Mouse (Mus musculus): ENCODE data around the gene Sun2.

The Sun2 gene

GRCm38 (mm10) chr15:79725190-79725789 lies 17.0 kb downstream of the Sun2 start:
- DNase-seq (ENCODE audit: low spot score) = no peak

- DNase-seq (ENCODE audit: low spot score) = no peak
Observed at GRCm38 (mm10) chr15:79723439-79723838, 18.9 kb downstream of the Sun2 start.

- DNase-seq (ENCODE audit: low spot score) = no peak
Observed at GRCm38 (mm10) chr15:79720796-79721195, 21.5 kb downstream of the Sun2 start.

DNA sequence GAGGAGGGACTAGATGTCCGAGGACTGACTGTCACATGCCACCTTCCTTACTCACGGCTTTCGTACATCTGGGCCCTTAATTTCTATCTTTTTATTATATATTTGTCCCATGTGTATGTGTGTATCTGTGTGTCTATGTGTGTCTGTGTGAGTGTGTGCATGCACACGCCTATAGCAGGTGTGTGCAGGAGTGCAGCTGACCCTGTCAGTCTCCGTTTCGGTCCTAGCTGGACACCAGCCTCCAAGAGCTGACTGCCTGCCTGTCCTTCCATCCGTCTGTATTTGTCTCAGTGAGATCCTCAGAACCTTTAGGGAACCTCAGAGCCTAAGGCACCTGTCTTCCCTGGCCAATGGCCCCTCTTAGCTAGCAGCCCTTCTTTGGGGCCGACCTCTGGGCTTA lies 22.1 kb downstream of the Sun2 start:
- no peak for DNase-seq (ENCODE audit: low spot score)

- DNase-seq (ENCODE audit: low spot score) = no peak
Observed at GRCm38 (mm10) chr15:79716710-79717109, 25.6 kb downstream of the Sun2 start.

DNA sequence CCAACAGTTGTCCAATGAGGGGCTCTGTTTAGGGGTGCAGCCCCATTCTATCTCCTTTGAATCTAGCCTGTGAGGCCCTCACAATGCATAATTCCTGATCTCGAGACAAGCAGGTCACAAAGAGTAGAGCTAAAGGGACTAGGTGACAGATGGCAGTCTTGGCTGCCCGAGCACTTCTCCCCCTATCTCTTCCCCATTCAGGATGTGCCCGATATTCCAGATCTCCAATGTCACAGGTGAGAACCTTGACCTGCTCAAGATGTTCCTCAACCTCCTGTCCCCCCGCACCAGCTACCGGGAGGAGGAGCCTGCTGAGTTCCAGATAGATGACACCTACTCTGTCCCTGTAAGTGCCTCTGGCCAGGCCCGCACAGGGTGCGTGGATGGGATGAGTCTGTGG lies 26.7 kb downstream of the Sun2 start:
- DNase-seq (ENCODE audit: low spot score) = no peak

- DNase-seq (ENCODE audit: low spot score) = no peak
Observed at GRCm38 (mm10) chr15:79708229-79708822, 34.0 kb downstream of the Sun2 start.

- no peak for DNase-seq (ENCODE audit: low spot score)
Observed at GRCm38 (mm10) chr15:79706603-79707214, 35.6 kb downstream of the Sun2 start.

DNA sequence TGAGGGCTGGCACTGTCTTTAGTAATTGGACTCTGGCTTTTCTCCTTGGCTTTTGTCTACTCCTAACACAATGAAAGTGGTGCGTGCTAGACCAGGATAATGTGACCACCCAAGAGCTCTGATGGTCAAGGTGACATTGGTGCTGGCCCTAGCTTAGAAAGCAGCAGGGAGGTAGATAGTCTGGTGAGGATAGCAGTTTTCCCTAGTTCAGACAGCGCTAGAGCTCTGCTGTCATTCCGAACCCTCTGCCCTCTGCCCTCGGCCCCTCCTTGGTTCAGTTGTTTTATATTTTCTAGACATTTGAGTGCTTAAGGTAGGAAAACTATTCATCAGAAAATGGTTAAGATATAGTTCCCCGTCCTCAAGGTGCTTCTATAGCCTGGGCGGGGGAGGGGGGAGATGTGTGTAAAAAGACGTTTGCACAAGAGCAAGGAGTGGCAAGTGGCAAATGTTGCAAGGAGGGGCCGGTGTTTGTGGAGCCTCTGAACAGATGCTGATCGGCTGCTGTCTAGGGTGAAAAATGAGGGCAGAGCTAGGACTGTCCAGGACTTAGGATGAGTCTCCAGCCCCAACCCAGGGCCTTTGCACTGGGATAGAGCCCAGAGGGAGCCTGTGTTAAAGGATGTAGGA lies 44.7 kb downstream of the Sun2 start:
- DNase-seq (ENCODE audit: low spot score) = no peak

DNA sequence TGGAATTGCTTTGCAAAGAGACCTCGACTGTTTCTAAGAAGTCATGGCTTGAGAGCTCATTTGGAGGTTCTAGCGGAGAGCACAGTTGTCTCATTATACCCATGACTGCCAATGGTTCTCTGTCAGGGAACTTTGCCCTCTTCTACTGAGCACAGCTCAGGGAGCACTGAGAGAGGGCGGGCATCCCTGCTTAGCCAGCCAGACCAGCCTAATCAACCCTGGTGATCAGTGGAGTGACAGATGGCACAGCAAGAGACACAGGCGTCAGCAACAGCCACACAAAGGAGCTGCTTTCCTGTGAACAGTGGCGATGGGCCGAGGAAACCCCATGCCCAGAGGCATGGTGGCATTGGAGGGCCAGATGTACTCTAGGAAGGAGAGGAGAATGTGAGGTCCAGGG lies 45.3 kb downstream of the Sun2 start:
- DNase-seq (ENCODE audit: low spot score) = no peak

GRCm38 (mm10) chr15:79696508-79696907 lies 45.8 kb downstream of the Sun2 start:
- no peak for DNase-seq (ENCODE audit: low spot score)

DNA sequence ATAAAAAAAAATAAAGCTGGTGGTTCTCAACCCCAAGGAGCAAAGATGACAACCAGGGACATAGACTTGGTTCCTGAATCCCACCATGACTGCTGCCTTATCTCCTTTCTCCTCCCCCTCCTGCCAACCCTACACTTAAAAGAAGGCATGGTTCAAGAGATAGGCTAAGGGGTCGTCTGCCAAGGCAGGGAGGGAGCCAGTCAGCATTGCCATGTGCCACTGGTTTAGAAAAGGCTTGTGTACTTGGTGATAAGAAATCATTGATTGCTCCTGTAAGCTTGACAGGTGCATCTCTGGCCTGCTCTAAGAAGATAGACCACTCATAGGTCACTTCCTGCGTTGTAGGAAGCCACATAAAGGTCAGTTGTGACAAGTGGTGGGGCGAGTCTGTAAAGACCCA lies 46.8 kb downstream of the Sun2 start:
- DNase-seq (ENCODE audit: low spot score) = no peak

- DNase-seq (ENCODE audit: low spot score) = no peak
Observed at GRCm38 (mm10) chr15:79694512-79694911, 47.8 kb downstream of the Sun2 start.

GRCm38 (mm10) chr15:79693740-79694139 lies 48.6 kb downstream of the Sun2 start:
- DNase-seq (ENCODE audit: low spot score) = no peak

DNA sequence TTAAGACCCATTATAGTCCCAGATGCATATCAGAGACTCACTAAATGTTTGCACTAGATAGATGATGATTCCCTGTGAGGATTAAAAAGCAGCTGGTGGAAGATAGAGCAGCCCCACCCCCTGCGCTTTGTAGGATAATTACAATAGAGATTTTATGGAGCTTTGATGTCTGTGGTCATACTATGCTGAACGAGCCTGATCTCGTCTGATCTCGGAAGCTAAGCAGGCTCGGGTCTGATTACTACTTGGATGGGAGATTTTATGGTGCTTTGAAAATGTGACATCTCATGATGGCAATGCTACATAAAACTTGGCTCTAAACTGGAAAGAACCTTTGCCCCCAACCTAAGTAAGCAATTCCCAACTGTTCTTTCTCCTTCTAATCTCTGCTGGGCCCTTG lies 50.0 kb downstream of the Sun2 start:
- DNase-seq (ENCODE audit: low spot score) = no peak

DNA sequence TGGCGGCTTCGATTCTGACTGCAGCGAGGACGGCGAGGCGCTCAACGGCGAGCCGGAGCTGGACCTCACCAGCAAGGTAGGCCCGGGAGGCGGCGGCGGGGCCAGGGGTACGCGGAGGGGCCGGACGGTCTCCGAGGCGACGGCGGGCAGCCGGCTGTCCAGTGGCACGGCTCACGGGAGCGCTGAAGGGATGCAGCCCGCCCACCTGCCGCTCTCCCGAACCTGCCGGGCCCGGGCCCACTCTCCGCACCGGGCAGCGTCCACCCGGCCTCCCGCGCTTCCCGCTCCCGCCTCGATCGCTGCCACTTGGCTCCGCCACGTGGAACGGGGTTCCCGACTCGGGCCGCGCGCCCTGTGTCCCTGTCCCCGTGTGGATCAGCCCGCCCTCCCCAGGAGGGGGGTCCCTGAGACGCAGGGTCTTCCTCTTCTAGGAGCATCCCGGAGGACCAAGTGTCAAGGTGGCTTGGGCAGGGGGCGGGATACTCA lies 51.3 kb downstream of the Sun2 start:
- no peak for DNase-seq (ENCODE audit: low spot score)

GRCm38 (mm10) chr15:79690426-79691022 lies 51.8 kb downstream of the Sun2 start, which contains the start of gene Gtpbp1:
Gene Gtpbp1 (plus strand): TSS chr15:79690845.
- DNase-seq (ENCODE audit: low spot score) = peak; percentile 92

- DNase-seq (ENCODE audit: low spot score) = no peak
Observed at GRCm38 (mm10) chr15:79689662-79690425, 52.5 kb downstream of the Sun2 start.

DNA sequence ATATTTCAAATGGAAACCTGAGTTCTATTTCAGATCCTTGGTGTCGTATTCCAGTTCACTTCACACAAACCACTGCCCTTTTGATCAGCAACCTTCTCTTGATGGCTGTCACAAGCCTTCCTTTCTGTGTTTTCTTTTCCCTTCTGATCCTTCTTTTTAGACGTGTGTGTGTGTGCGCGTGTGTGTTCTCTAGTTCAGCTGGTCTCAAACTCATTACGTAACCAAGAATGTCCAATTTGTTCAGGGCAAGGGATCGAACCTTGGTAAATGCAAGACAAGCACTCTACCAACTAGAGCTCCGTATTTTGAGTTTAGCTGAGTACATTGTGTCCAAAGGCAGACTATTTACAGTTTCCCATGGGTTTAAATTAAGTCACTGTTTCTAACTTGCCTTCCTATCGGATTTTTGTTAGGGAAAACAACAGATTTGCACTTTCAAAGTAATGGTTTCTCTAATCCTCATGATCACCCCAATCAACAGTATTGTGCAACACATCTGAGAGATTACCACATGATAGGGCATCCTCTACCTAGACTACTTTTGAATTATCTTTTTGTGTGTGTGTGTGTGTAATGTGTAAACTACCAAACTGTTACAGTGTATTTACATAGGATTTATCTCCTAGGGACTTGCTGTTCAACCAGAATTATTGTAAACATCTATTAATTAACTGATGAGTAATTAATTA lies 53.9 kb downstream of the Sun2 start:
- no peak for DNase-seq (ENCODE audit: low spot score)

GRCm38 (mm10) chr15:79687646-79688267 lies 54.6 kb downstream of the Sun2 start, which contains the start of gene Josd1:
Gene Josd1 (minus strand): TSS chr15:79687919.
- DNase-seq (ENCODE audit: low spot score) = peak; percentile 98

- DNase-seq (ENCODE audit: low spot score) = no peak
Observed at GRCm38 (mm10) chr15:79687175-79687574, 55.2 kb downstream of the Sun2 start.

All from spleen, adult 12 weeks (tissue).